Comparison of ENCODE assay signal across 8 mouse cellular contexts in genomic region chr6:145823588-145824234, GRCm38 (mm10). TPM values are rescaled to one million over a fixed set of nuclear protein-coding genes. Genes with fewer than 3 reads are reported as not detected.
DNase-seq lines count a peak whose midpoint lies in the region; ATAC-seq and TF ChIP-seq lines count a peak whose summit lies in the region.
"Had no signal": no experiment of that assay in that cellular context is flagged by ENCODE, and none has a peak within 500 bp of the region (broad histone marks: within the 10 kb centered on the region; RNA-seq: fewer than 3 reads in every experiment).

No protein-coding gene starts in this region.

- TF ChIP-seq POLR2A in limb, embryonic 14.5 days (IDR thresholded peaks at IDR 0.05; ENCODE audit: borderline replicate concordance, extremely low read depth, insufficient read depth, insufficient read length), result no peak

- no peak overlapping the region for H3K9ac ChIP-seq in intestine, embryonic 15.5 days
- no peak overlapping the region for H3K9ac ChIP-seq in intestine, embryonic 16.5 days (ENCODE audit: low read depth, low read length)
- H3K9ac ChIP-seq in limb, embryonic 14.5 days (ENCODE audit: low read depth, low read length, severe bottlenecking), result no peak overlapping the region
- no peak overlapping the region for H3K9ac ChIP-seq in neural tube, embryonic 14.5 days (replicated peaks; ENCODE audit: low read depth, low read length)
- H3K9ac ChIP-seq: embryonic facial prominence, embryonic 13.5 days had no signal

- no peak overlapping the region for H3K4me3 ChIP-seq in intestine, embryonic 15.5 days (replicated peaks)
- no peak overlapping the region for H3K4me3 ChIP-seq in intestine, embryonic 16.5 days (ENCODE audit: low read length)
- H3K4me3 ChIP-seq in limb, embryonic 14.5 days (replicated peaks; ENCODE audit: low read length), result no peak overlapping the region
- no peak overlapping the region for H3K4me3 ChIP-seq in neural tube, embryonic 14.5 days (ENCODE audit: low read depth, low read length)
- H3K4me3 ChIP-seq: embryonic facial prominence, embryonic 13.5 days had no signal

- H3K27ac ChIP-seq in intestine, embryonic 15.5 days, result no peak overlapping the region
- no peak overlapping the region for H3K27ac ChIP-seq in intestine, embryonic 16.5 days (ENCODE audit: low read length)
- H3K27ac ChIP-seq in limb, embryonic 14.5 days (replicated peaks; ENCODE audit: low read depth, low read length), result no peak overlapping the region
- no peak overlapping the region for H3K27ac ChIP-seq in neural tube, embryonic 14.5 days (ENCODE audit: low read depth, low read length)
- H3K27ac ChIP-seq: embryonic facial prominence, embryonic 13.5 days had no signal

- peak; percentile 68 for DNase-seq in MN1 (ENCODE audit: low spot score)
- peak; percentile 75 to 77 for DNase-seq in cerebellum, postnatal 10 days
- peak; percentile 57 for DNase-seq in limb, embryonic 14.5 days (ENCODE audit: low spot score)
- no peak for DNase-seq in spleen, postnatal 36 days (ENCODE audit: low spot score in 2 of 2)

- H3K9me3 ChIP-seq in intestine, embryonic 15.5 days, result no peaks in the 10 kb centered on the region
- H3K9me3 ChIP-seq in intestine, embryonic 16.5 days (ENCODE audit: control insufficient read depth, low read length), result no peaks in the 10 kb centered on the region
- H3K9me3 ChIP-seq in limb, embryonic 14.5 days (ENCODE audit: control insufficient read depth, low read length), result no peaks in the 10 kb centered on the region
- H3K9me3 ChIP-seq in neural tube, embryonic 14.5 days (ENCODE audit: control insufficient read depth, low read length), result no peaks in the 10 kb centered on the region

- no peak overlapping the region for H3K4me2 ChIP-seq in intestine, embryonic 15.5 days (replicated peaks)
- H3K4me2 ChIP-seq in intestine, embryonic 16.5 days (ENCODE audit: low read depth, low read length), result no peak overlapping the region
- no peak overlapping the region for H3K4me2 ChIP-seq in limb, embryonic 14.5 days (replicated peaks; ENCODE audit: low read depth, low read length, severe bottlenecking)
- no peak overlapping the region for H3K4me2 ChIP-seq in neural tube, embryonic 14.5 days (ENCODE audit: low read depth, low read length)
- H3K4me2 ChIP-seq: embryonic facial prominence, embryonic 13.5 days had no signal

- 0 out of 2 replicates have a peak, but pooled peaks have one; percentile 41 for ATAC-seq in intestine, embryonic 15.5 days
- no peak for ATAC-seq in intestine, embryonic 16.5 days
- no peak for ATAC-seq in limb, embryonic 14.5 days (ENCODE audit: low FRiP score, low read depth)
- peak; percentile 71; the same call in 1 of the 2 replicates for ATAC-seq in neural tube, embryonic 14.5 days (ENCODE audit: low read depth)

- 43% methylated on average over 5 of the region's 5 CpGs for WGBS in intestine, embryonic 15.5 days
- WGBS in intestine, embryonic 16.5 days, result 40% methylated on average over 5 of the region's 5 CpGs
- 57% methylated on average over 5 of the region's 5 CpGs for WGBS in limb, embryonic 14.5 days
- whole genome bisulfite sequencing in neural tube, embryonic 14.5 days, result 65% methylated on average over 5 of the region's 5 CpGs

- H3K27me3 ChIP-seq in intestine, embryonic 15.5 days (replicated peaks), result no peaks in the 10 kb centered on the region
- H3K27me3 ChIP-seq in intestine, embryonic 16.5 days (replicated peaks; ENCODE audit: control insufficient read depth, insufficient read depth, low read length), result no peaks in the 10 kb centered on the region
- H3K27me3 ChIP-seq in limb, embryonic 14.5 days (ENCODE audit: control insufficient read depth, insufficient read depth, low read length), result no peaks in the 10 kb centered on the region
- H3K27me3 ChIP-seq in neural tube, embryonic 14.5 days (ENCODE audit: control insufficient read depth, insufficient read depth, low read length), result no peaks in the 10 kb centered on the region
- H3K27me3 ChIP-seq: embryonic facial prominence, embryonic 13.5 days had no signal

- no peaks in the 10 kb centered on the region for H3K36me3 ChIP-seq in intestine, embryonic 15.5 days
- H3K36me3 ChIP-seq in intestine, embryonic 16.5 days (ENCODE audit: control insufficient read depth, insufficient read depth, low read length), result no peaks in the 10 kb centered on the region
- peaks cover 24% of the 10 kb centered on the region for H3K36me3 ChIP-seq in limb, embryonic 14.5 days (ENCODE audit: control insufficient read depth, insufficient read depth, low read length)
- no peaks in the 10 kb centered on the region for H3K36me3 ChIP-seq in neural tube, embryonic 14.5 days (ENCODE audit: control insufficient read depth, insufficient read depth, low read length)

- no peaks in the 10 kb centered on the region for H3K4me1 ChIP-seq in intestine, embryonic 15.5 days (replicated peaks)
- H3K4me1 ChIP-seq in intestine, embryonic 16.5 days (ENCODE audit: control insufficient read depth, insufficient read depth, low read length), result no peaks in the 10 kb centered on the region
- H3K4me1 ChIP-seq in limb, embryonic 14.5 days (ENCODE audit: control insufficient read depth, insufficient read depth, low read length), result no peaks in the 10 kb centered on the region
- no peaks in the 10 kb centered on the region for H3K4me1 ChIP-seq in neural tube, embryonic 14.5 days (ENCODE audit: control insufficient read depth, insufficient read depth, low read length)
- H3K4me1 ChIP-seq: embryonic facial prominence, embryonic 13.5 days had no signal

RNA-seq across cellular contexts. Expression of gene Bhlhe41, which starts 41.6 kb away (rescaled TPM):
- 0.82 and 1.3 TPM in 2 replicates for polyA plus RNA-seq in intestine, embryonic 15.5 days (2015; fragmentation: Nextera tagmentation; extraction: Ambion mirVana)
- 0.77 and 0.83 TPM in 2 replicates for polyA plus RNA-seq in intestine, embryonic 16.5 days (2015; fragmentation: Nextera tagmentation; extraction: Ambion mirVana)
- 2.0 and 2.5 TPM in 2 replicates for polyA plus RNA-seq in limb, embryonic 14.5 days (2012; rRNA removed)
- polyA plus RNA-seq in limb, embryonic 14.5 days (2014; fragmentation: Nextera tagmentation; extraction: Ambion mirVana), result 2.8 and 3.3 TPM in 2 replicates
- polyA plus RNA-seq in neural tube, embryonic 14.5 days (2014; fragmentation: Nextera tagmentation; extraction: Ambion mirVana), result 4.9 and 6.6 TPM in 2 replicates

Comparison
In these comparisons a context has a peak if more than half of its experiments do, and no peak if none do; other contexts are left out.
1. ATAC-seq: peak in intestine, embryonic 15.5 days (single experiment) and neural tube, embryonic 14.5 days (single experiment); none in intestine, embryonic 16.5 days (single experiment) and limb, embryonic 14.5 days (single experiment).
2. DNase-seq: peak in MN1 (single experiment), cerebellum, postnatal 10 days (2 of 2) and limb, embryonic 14.5 days (single experiment); none in spleen, postnatal 36 days (0 of 2).